Mouse (Mus musculus): ENCODE data around the gene Med27. TPM values are rescaled to one million over a fixed set of nuclear protein-coding genes. Genes with fewer than 3 reads are reported as not detected.
A peak's percentile ranks its signal among the peaks of the same experiment; 100 is the strongest.

The Med27 gene
- polyA plus RNA-seq, 1 experiment from 2014 or later = 68.3 TPM

GRCm38 (mm10) chr2:29439396-29439795 lies 92.8 kb downstream of the Med27 start:
- Histone ChIP-seq H3K27me3 (no peaks in the 10 kb centered on the region), H3K27ac (replicated peaks) (no peak overlapping the region)

GRCm38 (mm10) chr2:29439857-29440502 lies 93.4 kb downstream of the Med27 start:
- 43% methylated on average over 7 of the region's 7 CpGs for WGBS
- Histone ChIP-seq H3K4me3 (no peak overlapping the region), H3K27me3 (no peaks in the 10 kb centered on the region), H3K4me2 (no peak overlapping the region), H3K9me3 (no peaks in the 10 kb centered on the region), H3K4me1 (replicated peaks) (peaks cover 17% of the 10 kb centered on the region), H3K9ac (no peak overlapping the region), H3K36me3 (no peaks in the 10 kb centered on the region), H3K27ac (replicated peaks) (no peak overlapping the region)
- ATAC-seq (ENCODE audit: low FRiP score, low read depth) = no peak

More at GRCm38 (mm10) chr2:29439396-29439795, 92.8 kb downstream of the Med27 start:
- 68% methylated on average over 7 of the region's 7 CpGs for WGBS
- Histone ChIP-seq H3K4me2 (no peak overlapping the region), H3K9ac (no peak overlapping the region), H3K4me3 (no peak overlapping the region), H3K9me3 (no peaks in the 10 kb centered on the region), H3K36me3 (no peaks in the 10 kb centered on the region), H3K4me1 (replicated peaks) (peaks cover 17% of the 10 kb centered on the region)
- no peak for ATAC-seq (ENCODE audit: low FRiP score, low read depth)

GRCm38 (mm10) chr2:29442275-29442674 lies 95.7 kb downstream of the Med27 start:
- Histone ChIP-seq H3K36me3 (no peaks in the 10 kb centered on the region), H3K27me3 (no peaks in the 10 kb centered on the region), H3K9me3 (no peaks in the 10 kb centered on the region), H3K4me1 (replicated peaks) (peaks cover 17% of the 10 kb centered on the region), H3K9ac (no peak overlapping the region), H3K27ac (replicated peaks) (no peak overlapping the region), H3K4me2 (no peak overlapping the region), H3K4me3 (no peak overlapping the region)
- no peak for ATAC-seq (ENCODE audit: low FRiP score, low read depth)

DNA sequence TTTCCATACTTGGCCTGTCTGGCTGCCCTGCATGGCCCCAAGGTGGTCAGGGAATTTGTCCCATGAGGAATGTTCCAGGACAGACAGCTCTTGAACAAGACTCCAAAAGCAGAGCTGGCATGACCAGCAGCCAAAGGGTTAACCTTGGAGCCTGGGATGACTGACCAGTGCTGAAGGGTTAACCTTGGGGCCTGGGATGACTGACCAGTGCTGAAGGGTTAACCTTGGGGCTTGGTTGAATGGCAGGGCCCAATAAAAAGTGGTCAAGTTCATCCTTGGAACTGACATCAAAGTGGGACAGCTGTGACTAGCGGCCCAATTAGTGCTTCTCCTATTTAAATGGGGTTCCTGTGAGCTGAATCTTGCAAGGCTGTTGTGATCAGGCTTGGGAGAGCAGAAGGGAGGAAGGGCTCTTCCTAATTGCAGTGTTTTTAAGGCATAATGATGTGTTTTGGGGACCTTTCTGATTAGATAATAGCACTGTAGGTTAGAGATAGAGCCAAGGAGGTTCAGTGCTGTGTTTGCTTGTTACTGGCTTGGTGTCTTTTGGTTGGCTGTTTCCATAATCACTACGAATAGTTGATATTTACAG lies 97.1 kb downstream of the Med27 start:
- Histone ChIP-seq H3K9ac (no peak overlapping the region), H3K4me1 (replicated peaks) (peaks cover 22% of the 10 kb centered on the region), H3K4me2 (no peak overlapping the region), H3K9me3 (no peaks in the 10 kb centered on the region), H3K27me3 (no peaks in the 10 kb centered on the region), H3K27ac (replicated peaks) (no peak overlapping the region), H3K36me3 (no peaks in the 10 kb centered on the region), H3K4me3 (no peak overlapping the region)
- WGBS = 85% methylated on average over 2 of the region's 2 CpGs
- ATAC-seq (ENCODE audit: low FRiP score, low read depth) = no peak

DNA sequence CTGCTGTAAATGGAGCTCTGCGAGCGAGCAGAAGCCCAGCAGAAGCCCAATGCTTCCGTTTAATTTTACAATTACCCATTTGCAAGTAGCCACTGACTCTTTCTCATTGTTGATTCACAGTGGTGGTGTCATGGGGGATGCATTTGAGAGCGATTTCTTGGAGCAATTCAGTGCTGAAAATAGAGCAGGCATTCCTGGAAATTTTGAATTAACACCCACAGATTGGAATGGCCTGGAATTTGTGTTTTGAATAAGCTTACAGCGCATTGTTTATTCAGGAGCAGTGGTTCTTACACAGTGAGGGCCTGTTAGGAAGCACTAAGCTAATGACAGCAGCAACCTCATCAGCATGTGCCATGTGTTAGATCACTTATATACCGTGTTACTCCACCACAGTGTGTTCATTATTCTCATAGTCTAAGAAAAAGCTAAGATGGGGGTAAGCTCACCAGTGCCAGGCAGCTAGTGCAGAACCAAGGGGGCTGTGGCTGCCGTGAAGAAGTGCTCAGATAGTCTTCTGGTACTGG lies 101.9 kb downstream of the Med27 start:
- ATAC-seq (ENCODE audit: low FRiP score, low read depth) = no peak
- H3K4me2 ChIP-seq = no peak overlapping the region
- H3K27me3 ChIP-seq = no peaks in the 10 kb centered on the region
- H3K36me3 ChIP-seq = no peaks in the 10 kb centered on the region
- no peak overlapping the region for H3K4me3 ChIP-seq
- H3K27ac ChIP-seq (replicated peaks) = peak overlapping the region; percentile 40
- no peaks in the 10 kb centered on the region for H3K9me3 ChIP-seq
- H3K9ac ChIP-seq = no peak overlapping the region
- peaks cover 28% of the 10 kb centered on the region for H3K4me1 ChIP-seq (replicated peaks)
- 50% methylated on average over 7 of the region's 7 CpGs for WGBS

- Histone ChIP-seq H3K36me3 (no peaks in the 10 kb centered on the region), H3K9ac (no peak overlapping the region), H3K27ac (replicated peaks) (no peak overlapping the region), H3K4me3 (no peak overlapping the region), H3K27me3 (no peaks in the 10 kb centered on the region), H3K9me3 (no peaks in the 10 kb centered on the region), H3K4me2 (no peak overlapping the region), H3K4me1 (replicated peaks) (peaks cover 28% of the 10 kb centered on the region)
- WGBS = 49% methylated on average over 14 of the region's 14 CpGs
- peak; percentile 65; the same call in 1 of the 2 replicates for ATAC-seq (ENCODE audit: low FRiP score, low read depth)
Measured at GRCm38 (mm10) chr2:29451368-29451999, 104.9 kb downstream of the Med27 start.

- 49% methylated on average over 4 of the region's 4 CpGs for WGBS
- H3K27me3 ChIP-seq = no peaks in the 10 kb centered on the region
- H3K4me3 ChIP-seq = no peak overlapping the region
- no peak for ATAC-seq (ENCODE audit: low FRiP score, low read depth)
- peaks cover 23% of the 10 kb centered on the region for H3K4me1 ChIP-seq (replicated peaks)
- no peaks in the 10 kb centered on the region for H3K36me3 ChIP-seq
- H3K4me2 ChIP-seq = no peak overlapping the region
- no peak overlapping the region for H3K9ac ChIP-seq
- no peaks in the 10 kb centered on the region for H3K9me3 ChIP-seq
- H3K27ac ChIP-seq (replicated peaks) = no peak overlapping the region
Measured at GRCm38 (mm10) chr2:29453376-29453775, 106.8 kb downstream of the Med27 start.

GRCm38 (mm10) chr2:29456631-29457320 lies 110.2 kb downstream of the Med27 start:
- no peaks in the 10 kb centered on the region for H3K36me3 ChIP-seq
- WGBS = 75% methylated on average over 9 of the region's 9 CpGs
- H3K4me3 ChIP-seq = no peak overlapping the region
- ATAC-seq (ENCODE audit: low FRiP score, low read depth) = no peak
- no peak overlapping the region for H3K27ac ChIP-seq (replicated peaks)
- H3K9ac ChIP-seq = no peak overlapping the region
- no peak overlapping the region for H3K4me2 ChIP-seq
- H3K4me1 ChIP-seq (replicated peaks) = peaks cover 3% of the 10 kb centered on the region; the same call in 1 of the 2 replicates
- H3K9me3 ChIP-seq = no peaks in the 10 kb centered on the region
- no peaks in the 10 kb centered on the region for H3K27me3 ChIP-seq

GRCm38 (mm10) chr2:29457677-29458076 lies 111.1 kb downstream of the Med27 start:
- H3K27ac ChIP-seq (replicated peaks) = no peak overlapping the region
- H3K36me3 ChIP-seq = no peaks in the 10 kb centered on the region
- H3K4me1 ChIP-seq (replicated peaks) = peaks cover 3% of the 10 kb centered on the region; the same call in 1 of the 2 replicates
- no peaks in the 10 kb centered on the region for H3K9me3 ChIP-seq
- ATAC-seq (ENCODE audit: low FRiP score, low read depth) = no peak
- H3K27me3 ChIP-seq = no peaks in the 10 kb centered on the region
- 64% methylated on average over 2 of the region's 2 CpGs for WGBS
- no peak overlapping the region for H3K4me3 ChIP-seq
- no peak overlapping the region for H3K4me2 ChIP-seq
- H3K9ac ChIP-seq = no peak overlapping the region

- 97% methylated on average over 3 of the region's 3 CpGs for WGBS
- ATAC-seq (ENCODE audit: low FRiP score, low read depth) = no peak
- Histone ChIP-seq H3K36me3 (no peaks in the 10 kb centered on the region), H3K27ac (replicated peaks) (no peak overlapping the region), H3K4me2 (no peak overlapping the region), H3K4me3 (no peak overlapping the region), H3K9me3 (no peaks in the 10 kb centered on the region), H3K9ac (no peak overlapping the region), H3K4me1 (replicated peaks) (no peaks in the 10 kb centered on the region), H3K27me3 (no peaks in the 10 kb centered on the region)
Measured at GRCm38 (mm10) chr2:29458346-29458950, 111.8 kb downstream of the Med27 start.

DNA sequence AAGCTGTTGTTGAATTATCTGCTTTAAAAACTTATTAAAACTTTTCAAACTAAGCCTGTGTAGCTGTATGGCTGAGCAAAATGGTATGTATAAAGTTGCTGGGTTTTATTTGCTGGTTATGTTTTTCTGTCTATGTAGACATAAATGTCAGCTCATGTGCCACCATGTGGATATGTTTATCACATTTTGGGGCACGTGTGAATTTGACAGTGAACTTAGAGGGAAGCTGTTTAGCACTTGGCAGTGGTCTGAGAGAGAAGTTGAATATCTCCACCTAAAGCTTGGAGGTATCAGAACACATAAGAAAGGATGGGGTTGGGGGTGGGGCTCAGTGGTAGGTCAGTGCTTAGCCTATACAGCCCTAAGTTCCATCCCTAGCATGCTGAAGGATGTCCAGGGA lies 113.0 kb downstream of the Med27 start:
- no peaks in the 10 kb centered on the region for H3K27me3 ChIP-seq
- no peaks in the 10 kb centered on the region for H3K36me3 ChIP-seq
- H3K9me3 ChIP-seq = no peaks in the 10 kb centered on the region
- H3K4me2 ChIP-seq = no peak overlapping the region
- H3K27ac ChIP-seq (replicated peaks) = no peak overlapping the region
- ATAC-seq (ENCODE audit: low FRiP score, low read depth) = no peak
- no peak overlapping the region for H3K9ac ChIP-seq
- WGBS = 70% methylated on average over 1 of the region's 1 CpGs
- no peak overlapping the region for H3K4me3 ChIP-seq
- H3K4me1 ChIP-seq (replicated peaks) = peaks cover 4% of the 10 kb centered on the region

Data from hindbrain, embryonic 15.5 days (tissue).